Mouse (Mus musculus) heart, postnatal 25 days (tissue): ENCODE results near the gene Col4a1. TPM values are rescaled to one million over a fixed set of nuclear protein-coding genes. Genes with fewer than 3 reads are reported as not detected.

ENCODE experiments used
- DNase-seq: peaks from one replicate; pipeline ENCODE4 v3.0.0; 2022; ENCODE audit warnings: low spot score
- intact Hi-C: fragments of 180-260 bp; cut with DNase I; formaldehyde crosslinking; loops from one replicate; pipeline ENCODE4 v1.15.1; 2025
- total RNA-seq, 2 experiments: library from RNA; stranded (reverse); gene quantifications; 2 replicates each; pipeline ENCODE4 v1.2.3; 2021

Gene Col4a1
- total RNA-seq = 100 to 1,000 TPM; 537 to 622 TPM

DNA sequence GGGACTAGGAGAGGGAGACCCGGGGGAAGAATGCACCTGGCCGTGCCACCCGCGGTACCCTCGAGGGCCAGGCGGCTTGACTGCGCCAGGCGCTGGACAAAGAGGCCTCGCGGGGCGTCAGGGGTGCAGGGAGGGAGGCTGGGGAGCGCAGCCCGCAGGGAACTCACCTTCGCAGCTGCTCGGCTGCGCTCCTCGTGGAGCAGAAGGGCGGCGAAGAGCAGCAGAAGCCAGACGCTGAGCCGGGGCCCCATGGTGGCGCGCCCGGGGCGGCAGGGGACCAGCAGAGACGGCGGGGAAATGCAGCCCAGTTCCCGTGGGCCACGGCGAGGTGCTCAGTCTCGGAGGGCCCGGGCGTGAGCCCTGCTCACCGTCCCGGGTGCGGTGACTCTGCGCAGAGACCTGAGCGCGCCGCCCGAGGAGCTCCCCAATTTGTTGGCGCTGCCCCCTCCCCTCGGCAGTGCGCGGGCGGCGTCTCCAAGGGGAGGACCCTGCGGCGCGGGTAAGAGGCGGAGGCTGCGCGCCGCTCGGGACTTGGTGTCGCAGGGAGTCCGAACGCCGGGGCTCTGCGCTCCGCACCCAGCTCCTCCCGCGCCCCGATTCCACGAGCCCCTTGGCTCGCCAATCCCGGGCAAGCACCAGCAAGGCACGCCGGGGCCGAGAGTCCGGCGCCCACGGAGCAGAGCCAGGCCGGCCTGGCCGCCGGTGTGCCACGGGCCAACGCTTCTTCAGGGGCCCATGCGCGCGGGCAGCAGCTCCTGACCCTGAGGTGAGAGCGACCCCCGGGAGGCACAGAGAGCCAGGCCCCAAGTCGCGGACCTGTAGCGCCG is at the start of gene Col4a1, which contains the start of gene Col4a2:
Gene Col4a1 (minus strand): TSS at position 478 of the 827 bp plus-strand sequence.
Gene Col4a2 (plus strand): TSS at position 457 of the 827 bp plus-strand sequence.
- intact Hi-C loops = loop anchor here (1.0 to 10.0 kb wide), 3 partner anchors 60 to 242 kb away; partner anchors contain the start of genes Cars2 and Ing1
- peak; percentile 75 for DNase-seq

DNA sequence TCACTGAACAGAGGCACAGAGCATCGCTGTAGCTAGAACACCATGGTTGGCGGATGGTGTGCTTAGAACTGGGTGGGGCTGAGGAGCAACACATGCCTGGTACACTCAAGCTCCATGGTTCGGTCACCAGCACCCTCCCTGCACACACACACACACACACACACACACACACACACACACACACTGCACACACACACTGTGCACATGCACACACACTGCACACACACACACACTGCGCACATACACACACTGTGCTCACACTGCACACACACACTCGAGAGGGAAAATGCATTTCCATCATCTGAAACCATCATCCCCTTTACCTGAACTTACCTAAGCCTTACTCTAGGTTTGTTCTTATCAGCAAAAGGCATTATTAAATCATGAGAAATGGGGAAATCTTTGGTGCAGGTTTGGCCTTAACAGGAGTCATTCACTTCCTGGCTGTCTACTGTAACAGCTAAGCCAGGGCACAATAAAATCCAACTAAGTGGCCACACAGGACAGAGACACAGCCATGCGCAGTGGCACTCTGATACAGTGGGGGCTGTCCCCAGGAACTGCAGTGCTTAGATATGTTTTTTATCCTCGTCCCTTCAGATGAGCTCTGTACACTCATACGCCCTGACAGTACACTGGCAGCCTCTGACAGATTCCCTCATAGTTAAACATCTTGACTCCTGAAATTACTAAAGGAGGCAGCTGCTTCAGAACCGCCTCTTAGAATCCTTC is 49.1 kb upstream of the Col4a1 start:
- intact Hi-C loops = loop anchor here (2.0 to 5.0 kb wide), 2 partner anchors 17 to 44 kb away; no protein-coding TSS in a partner anchor

DNA sequence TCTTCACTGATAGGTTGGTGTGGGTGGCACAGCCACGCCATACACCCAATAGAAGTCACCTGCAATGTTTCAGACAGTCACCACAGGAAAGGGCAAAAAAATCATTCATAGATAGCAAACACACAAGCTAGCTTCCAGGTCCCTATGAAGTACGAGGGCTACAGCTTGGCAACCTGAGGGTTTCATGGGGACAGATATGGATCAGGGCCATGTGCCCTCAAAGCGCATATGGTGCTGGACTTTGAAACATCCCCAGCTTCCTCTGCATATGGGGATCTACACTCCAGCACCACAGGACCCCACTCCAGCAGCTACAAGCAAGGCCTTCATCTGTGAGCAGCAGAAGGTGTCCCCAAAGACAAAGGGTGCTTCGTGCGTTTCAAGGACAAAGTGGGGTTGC is 47.2 kb upstream of the Col4a1 start:
- intact Hi-C loops = loop anchor here (5.0 kb wide), 1 partner anchor 43 kb away; no protein-coding TSS in a partner anchor
- no peak for DNase-seq

More for the DNA sequence above, 49.1 kb upstream of the Col4a1 start:
- DNase-seq = no peak

DNA sequence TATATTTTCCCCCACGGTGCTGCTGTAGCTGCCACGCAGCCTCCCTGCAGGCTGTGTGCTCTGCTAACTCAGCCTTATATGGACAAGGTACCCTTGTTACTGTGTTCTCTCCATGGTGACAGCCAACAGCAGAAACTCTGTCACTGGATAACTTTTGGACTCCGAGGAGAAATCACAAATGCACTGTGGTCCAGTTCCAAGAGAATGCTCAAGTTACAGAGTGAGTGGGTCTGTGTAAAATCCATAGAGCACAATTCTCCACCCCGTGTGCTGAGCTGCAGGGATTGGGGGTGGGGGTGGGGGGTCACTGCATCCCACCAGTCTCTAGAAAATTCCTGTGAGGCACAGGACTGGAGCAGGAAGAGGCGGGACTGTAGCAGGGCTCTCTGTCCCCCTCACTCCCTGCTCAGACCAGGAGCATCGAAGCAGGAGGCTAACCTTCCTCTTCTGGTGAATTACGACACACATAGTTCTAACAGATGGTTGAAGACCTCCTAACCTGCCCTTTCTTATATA is 45.4 kb upstream of the Col4a1 start:
- intact Hi-C loops = no loop called here
- DNase-seq = no peak

DNA sequence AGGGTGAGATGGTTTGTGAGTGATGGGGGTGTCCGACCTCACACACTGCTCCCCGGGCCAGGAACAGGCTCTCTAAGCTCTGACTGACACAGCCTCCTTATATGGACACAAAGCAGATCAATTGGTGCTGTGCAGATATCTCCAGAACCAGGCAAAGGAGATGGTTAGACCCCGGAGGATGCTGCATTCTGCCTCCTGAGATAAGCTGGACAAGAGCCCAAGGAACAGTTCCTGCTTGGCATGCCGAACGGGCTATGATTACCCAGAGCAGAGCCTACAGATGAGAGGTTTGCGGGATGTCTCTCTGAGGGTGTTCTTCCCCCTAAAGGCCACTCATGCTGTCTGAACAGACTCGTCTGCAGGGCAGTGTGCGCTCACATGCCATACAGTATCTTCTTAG is 44.1 kb upstream of the Col4a1 start:
- no peak for DNase-seq
- intact Hi-C loops = no loop called here

DNA sequence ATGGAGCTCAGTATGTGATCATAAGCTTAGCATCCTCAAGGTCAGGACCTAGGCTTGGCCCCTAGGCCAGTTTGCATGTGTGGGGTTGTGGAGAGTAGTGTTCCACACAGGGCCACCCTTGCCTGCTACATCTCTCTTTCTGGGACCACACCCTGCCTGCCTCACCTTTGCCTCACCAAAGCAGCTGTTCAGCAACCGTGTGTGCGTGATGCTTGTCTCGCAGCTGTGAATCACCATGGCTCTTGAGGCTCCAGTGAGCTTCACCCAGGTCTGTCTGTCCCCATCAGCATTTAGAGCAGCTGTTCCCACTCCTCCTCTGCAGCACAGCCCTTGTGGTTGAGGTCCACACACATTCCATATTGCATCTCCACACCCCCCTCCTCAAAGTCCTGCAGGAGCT is 43.3 kb upstream of the Col4a1 start:
- intact Hi-C loops = no loop called here
- no peak for DNase-seq

DNA sequence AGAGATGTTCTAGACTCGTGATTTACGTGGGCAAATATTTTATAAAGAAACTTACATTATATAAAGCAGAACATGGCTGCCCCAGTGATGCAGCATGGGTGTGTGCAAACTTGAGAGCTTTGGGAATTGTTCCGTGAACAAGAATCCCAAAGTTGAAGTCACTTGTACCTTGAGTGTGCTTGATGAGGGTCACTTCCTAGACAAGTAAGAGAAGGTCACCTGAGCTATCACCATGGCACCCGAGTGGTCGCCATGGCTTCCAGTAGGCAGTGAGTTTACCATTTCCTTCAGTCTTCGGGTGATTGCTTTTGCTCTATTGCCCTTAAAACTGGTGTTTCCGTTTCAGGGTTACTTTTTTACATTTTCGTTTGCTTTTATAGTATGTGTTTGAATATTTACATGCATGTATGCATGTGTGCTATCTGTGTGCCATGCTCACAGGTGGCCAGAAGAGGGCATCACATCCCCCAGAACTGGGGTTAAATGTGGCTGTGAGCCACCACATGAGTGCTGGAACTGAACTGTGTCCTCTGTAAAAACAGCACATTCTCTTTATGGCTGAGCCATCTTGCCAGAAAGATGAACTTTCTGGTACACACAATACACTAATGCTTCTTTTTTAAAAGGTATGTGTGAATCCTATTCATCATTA is 42.3 kb upstream of the Col4a1 start:
- intact Hi-C loops = no loop called here
- no peak for DNase-seq

DNA sequence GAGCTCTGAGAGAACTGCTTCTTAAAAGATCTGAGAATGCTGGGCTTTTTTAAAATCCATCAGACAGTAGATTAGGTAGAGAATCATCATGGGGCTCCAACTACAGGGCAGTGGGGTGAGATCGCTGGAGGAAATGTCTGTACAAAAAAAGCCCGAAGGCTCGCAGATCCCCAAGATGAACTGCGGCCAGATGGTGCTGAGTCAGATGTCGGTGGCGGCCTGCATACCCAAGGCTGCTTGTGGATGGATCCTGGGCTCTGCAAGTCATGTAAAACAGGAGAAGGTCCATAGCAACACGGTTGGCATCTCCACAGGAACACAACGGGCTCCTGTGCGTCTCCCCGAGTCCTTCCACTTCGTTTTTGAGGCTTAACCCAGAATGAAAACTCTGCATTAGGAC is 39.9 kb upstream of the Col4a1 start:
- intact Hi-C loops = no loop called here
- no peak for DNase-seq

DNA sequence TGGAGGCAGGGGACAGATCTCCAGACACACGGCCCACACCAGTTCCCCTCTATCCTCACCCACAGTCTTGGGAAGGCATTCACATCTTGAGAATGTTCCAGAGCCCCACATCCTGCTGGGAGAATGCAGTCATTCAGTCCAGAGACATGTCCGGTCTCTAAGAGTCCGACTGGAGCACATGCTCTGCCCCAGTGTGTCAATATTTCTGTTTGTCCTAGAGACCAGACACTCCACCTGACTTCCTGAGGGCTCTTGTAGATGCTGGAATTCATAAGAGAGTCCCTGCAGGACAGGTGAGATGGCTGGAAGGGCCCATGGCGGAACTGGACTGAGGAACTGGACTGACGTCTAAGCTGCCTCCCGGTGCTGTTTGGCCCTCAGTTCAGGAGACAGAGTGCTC is 38.7 kb upstream of the Col4a1 start:
- intact Hi-C loops = no loop called here

DNA sequence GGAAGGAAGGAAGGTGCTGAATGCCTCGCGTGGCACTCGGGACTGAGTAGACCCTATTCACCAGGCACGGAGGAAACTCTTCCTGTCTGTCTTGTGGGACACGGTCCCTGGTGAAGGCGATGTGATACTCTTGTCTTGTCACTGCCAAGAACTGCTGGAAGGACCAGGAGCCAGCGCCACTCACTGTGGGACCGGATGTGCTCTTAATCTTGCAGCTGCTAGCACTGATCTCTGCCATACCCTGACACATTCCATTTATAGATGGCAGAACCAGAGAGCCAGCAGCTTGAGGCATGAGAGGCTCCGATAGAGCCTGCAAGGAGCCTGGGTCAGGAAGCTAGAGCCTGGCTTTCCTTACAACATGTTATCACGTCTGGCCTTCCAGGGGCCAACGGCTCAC is 36.0 kb upstream of the Col4a1 start:
- no peak for DNase-seq
- intact Hi-C loops = loop anchor here (5.0 kb wide), 1 partner anchor 44 kb away; no protein-coding TSS in a partner anchor

More for the DNA sequence above, 38.7 kb upstream of the Col4a1 start:
- DNase-seq = no peak

DNA sequence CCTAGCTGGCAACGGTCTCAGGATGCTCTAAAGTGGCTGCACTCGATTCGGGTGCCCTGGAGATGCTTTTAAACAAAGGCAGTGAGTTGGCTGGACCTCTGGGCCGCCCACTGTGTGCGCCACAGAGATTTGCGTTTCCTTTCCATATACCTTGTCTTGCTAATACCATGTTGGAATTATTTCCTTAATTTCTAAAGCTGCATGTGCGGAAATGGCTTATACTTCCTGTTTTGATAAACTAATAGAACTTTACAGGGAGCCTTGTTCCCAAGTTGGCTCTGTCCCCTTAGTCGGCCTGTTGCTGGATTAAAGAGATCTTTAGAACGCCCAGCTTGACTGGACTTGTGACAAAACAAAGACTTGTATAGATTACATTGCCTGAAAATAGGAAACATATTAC is 35.1 kb upstream of the Col4a1 start:
- intact Hi-C loops = loop anchor here (5.0 kb wide), 1 partner anchor 45 kb away; no protein-coding TSS in a partner anchor
- DNase-seq = no peak

DNA sequence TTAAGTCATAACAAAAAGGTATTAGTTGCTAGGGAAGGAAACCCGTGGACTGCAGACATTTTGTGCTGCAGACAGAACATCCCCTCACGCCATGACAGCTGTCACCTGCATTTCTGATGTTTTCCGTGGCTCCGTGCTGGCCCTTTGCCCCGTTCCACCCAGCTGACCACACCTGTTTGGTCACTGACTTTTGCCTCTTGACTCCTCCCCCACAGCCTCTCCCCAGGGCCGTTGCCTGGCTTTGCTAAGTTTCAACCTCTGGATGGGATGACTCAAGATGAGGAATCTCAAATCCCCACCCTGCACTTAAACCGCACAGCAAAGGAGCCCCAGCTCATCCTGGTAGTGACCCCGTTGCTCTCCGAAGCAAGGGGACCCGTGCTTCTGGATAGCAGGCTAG is 33.6 kb upstream of the Col4a1 start:
- DNase-seq = no peak
- intact Hi-C loops = loop anchor here (5.0 kb wide), 1 partner anchor 46 kb away; no protein-coding TSS in a partner anchor

DNA sequence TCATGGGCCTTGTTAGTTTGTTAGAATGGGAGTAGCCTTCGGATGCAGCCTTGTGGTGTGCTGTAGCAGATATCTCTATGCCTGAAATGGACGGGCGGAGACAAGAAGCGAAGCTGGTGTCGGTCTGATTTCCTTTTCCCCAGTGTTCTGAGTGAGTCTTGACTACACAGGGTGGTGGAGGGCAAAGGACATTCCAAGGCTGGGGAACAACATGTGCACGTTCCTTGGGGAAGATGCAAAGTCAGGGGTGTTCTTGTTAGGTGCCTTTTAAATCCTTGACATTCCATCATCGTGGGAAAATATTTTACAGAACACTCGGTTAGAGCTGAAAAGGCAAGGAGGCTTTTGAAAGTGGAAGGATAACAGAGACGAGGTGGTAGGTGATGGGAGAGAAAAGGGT is 31.8 kb upstream of the Col4a1 start:
- intact Hi-C loops = loop anchor here (2.0 kb wide), 1 partner anchor 18 kb away; no protein-coding TSS in a partner anchor
- no peak for DNase-seq

DNA sequence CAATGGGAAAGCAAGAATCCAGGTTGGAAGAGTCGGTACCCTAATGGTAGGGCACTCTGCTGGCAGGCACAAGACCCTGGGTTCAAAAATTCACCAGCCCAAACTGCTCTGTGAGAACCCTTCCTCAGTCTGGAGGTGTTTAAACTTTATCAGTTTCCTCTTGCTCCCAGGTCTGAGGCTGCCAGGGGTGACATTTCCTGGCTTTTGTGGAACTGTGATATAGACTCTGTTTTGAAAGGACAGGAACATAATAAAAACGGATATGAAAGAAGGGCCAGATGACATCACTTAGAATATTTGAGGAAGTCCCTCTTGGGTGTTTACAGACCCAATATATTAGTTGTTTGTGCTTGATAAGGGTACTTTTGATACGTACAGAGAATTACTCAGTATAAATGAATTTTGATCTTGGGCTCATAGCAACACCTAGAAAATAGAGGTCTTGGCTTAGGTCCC is 28.5 kb upstream of the Col4a1 start:
- intact Hi-C loops = no loop called here
- no peak for DNase-seq

DNA sequence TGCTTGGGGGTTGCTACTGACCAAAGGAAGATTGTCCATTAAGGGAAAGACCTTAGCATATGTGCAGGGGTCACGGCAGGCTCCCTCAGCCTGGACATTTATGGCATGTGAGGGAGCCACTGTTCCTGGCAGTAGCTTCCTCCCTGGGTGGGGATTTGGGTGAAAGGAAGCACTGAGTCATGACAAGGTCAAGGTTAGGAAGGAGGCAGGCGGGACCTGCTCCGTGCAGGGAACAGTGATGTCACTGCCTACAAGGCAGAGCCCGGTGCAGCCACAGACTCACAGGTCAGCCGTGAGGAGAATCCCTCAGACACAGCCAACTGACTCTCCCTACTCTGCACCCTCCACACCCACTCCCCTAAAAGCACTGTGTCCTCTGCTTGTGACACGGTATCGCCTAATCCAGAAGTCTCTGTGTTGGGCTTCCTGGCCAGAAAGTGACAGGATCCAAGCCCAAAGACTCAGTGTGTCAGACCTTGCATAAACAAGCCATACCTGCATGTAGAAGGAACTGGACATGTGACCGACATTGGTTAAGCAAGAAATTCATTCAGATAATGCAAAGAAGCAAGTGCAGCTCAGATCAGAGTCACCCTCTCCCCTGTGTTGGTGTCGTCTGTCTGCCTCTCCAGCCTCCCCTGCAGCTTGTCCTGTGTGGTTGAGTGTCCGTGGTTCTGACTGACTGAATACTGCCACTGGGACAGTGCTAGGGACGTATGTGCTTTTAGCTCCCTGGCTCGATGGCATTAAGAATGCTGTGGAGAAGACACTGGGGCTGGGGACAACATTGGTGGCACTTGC is 27.9 kb upstream of the Col4a1 start:
- DNase-seq = peak; percentile 52
- intact Hi-C loops = no loop called here

DNA sequence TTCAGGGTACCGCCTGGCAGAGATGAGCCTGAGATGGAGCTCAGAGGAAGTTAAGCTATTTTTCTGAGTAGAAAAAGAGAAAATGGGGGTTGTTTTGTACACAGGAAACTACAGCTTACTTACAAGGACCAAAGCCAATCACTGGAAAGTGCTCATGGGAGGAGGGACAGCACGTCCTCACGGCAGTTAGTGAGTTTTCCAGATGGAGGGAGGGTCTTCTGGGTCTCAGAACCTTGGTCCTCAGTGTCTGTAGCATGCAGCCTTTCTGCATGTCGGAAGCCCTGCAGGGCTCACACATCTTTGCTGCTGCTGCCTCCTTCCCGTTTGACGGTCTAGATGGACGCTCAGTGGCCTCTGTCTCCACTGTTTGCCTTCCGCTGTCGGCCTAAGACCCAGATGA is 25.9 kb upstream of the Col4a1 start:
- intact Hi-C loops = no loop called here
- DNase-seq = no peak

DNA sequence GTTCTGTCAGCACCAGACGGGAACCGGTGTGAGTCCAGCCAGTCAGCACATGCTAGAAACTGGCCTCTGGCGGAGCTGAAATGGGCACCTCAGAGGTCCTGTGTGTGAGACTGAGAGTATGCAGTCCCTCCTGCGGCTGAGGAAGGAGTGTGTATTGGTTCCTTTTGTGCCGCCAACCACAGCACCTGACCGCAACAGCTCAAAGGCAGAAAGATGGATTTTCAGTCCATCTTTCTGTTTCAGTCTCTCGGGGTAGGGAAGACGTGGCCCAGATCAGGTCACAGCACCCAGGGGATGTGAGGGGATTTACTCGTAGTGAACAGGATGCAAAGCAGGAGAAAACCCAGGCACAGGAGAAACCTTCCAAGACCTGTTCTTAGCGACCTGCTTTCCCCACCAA is 25.0 kb upstream of the Col4a1 start:
- intact Hi-C loops = no loop called here
- no peak for DNase-seq

DNA sequence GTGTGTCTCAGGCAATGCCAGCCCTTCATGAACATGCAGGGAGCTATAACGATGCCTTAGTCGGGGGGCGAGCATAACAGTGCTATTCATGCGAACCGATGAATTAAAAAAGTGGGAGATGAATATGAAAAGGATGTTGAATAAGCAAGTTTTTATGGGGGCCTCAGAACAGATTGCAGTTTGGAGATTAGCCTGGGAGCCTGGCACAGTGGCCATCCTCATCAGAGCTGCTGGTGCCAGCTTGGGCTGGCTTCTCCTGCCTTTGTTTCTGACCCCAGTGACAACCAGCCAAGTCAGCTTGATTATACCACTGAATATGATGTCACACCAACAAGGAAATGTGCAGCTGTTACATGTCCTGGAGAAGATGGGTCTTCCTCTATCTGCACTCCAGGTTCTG is 23.7 kb upstream of the Col4a1 start:
- intact Hi-C loops = no loop called here
- no peak for DNase-seq

DNA sequence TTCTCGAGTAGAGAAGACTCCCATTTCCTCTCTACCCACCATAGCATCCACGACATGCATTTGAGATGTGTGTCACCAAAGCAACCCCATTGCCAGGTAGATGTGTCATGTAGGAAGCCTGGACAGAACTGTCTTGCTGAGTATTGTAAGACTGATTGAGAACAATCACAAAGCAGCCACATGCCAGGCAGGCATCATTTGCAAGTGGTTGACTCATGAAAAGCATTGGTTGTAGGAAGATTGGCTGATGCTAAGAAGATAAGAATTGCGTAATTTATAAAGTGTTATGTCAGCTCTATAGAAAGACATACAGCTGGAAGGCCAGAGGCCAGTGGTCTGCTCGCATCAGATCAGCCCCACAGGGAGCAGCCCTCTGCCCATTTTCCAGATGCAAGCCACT is 22.6 kb upstream of the Col4a1 start:
- DNase-seq = no peak
- intact Hi-C loops = no loop called here
